Mouse (Mus musculus) thymus, adult 2 months (tissue): Measurements from ENCODE around the gene Phc1.

Experiments used
- CTCF ChIP-seq: fragments of 200-500 bp; IDR thresholded peaks from 2 replicates; pipeline ENCODE4 v1.5.1; 2012; ENCODE audit warnings: mild to moderate bottlenecking, control low read depth, low read length, moderate library complexity, borderline replicate concordance; ENCODE audit not compliant: control insufficient read depth, poor library complexity, insufficient read depth; ENCODE audit errors: extremely low read depth
- POLR2A ChIP-seq: fragments of 200-500 bp; IDR thresholded peaks from 2 replicates; pipeline ENCODE4 v1.6.1; 2012; ENCODE audit warnings: mild to moderate bottlenecking, low read length, control low read depth, moderate library complexity; ENCODE audit not compliant: control insufficient read depth, poor library complexity, insufficient read depth; ENCODE audit errors: extremely low read depth

- TF ChIP-seq POLR2A (no peak), CTCF (no peak)
Observed at GRCm38 (mm10) chr6:122346399-122346798, 6.0 kb upstream of the Phc1 start.
